Mouse (Mus musculus) heart, postnatal 4 days (tissue): Measurements from ENCODE around the gene Olfr393. TPM values are rescaled to one million over a fixed set of nuclear protein-coding genes. Genes with fewer than 3 reads are reported as not detected.

Source experiments
- DNase-seq: peaks from one replicate; pipeline ENCODE4 v3.0.0; 2021
- total RNA-seq, 2 experiments: library from RNA; stranded (reverse); gene quantifications; 2 replicates each; pipeline ENCODE4 v1.2.3; 2021

Olfr393 gene
- not detected for total RNA-seq

DNA sequence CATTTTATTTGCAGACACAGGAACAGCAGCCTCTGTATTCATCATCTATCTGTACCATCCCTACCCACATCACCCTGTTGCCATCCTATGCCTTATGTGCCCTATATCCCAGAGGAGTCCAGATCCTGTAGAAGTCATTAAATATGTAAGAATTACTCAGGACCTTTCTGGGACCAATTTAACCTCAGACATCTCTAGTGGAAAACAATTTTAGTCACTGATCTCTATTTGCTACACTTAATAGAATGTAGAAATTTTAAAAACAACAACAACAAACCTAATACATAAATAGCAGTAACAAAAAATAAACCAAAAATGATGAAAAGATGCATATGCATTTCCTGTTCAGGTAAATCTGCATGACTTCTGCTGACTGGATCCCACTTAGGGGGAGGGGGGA, at the start of gene Olfr393:
Gene Olfr393, minus strand, starts transcription at position 101 of the 400 bp plus-strand sequence.
- DNase-seq = no peak

DNA sequence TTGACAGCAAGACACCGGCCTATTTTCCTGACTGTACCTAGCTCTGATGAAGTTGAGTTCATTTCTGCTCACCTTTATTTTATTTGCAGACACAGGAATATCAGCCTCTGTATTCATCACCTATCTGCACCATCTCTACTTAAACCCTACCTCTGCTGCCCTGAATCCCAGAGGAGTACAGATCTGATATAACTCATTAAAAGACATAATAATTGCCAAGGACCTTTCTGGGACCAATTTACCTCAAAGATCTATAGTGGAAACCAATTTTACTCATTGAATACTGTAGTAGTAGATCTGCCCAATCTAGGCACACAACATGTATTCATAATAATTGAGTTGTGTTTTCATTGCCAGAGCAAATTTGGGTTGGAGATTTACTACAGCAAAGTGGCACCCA, 39.4 kb upstream of the Olfr393 start, which contains the start of gene Olfr394:
Gene Olfr394, minus strand, starts transcription at position 101 of the 400 bp plus-strand sequence.
- DNase-seq = no peak

DNA sequence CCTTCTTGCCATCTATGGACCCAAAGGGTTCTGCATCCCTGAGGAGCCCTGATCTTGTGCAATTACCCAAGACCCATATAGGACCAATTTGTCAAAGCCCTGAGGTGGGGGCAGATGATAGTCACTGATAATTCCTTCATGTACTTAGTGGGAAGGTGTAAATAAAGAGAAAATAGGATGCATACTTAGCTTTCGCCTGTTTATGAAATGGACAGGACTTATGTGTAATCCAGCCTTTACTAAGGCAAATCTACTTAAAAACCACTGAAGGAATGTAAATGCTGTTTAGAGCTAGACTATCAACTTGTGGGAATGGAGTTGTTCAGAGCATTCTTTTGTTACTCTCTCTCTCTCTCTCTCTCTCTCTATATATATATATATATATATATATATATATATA, 34.3 kb downstream of the Olfr393 start, which contains the start of gene Olfr392:
Gene Olfr392, minus strand, starts transcription at position 101 of the 400 bp plus-strand sequence.
- DNase-seq = no peak

DNA sequence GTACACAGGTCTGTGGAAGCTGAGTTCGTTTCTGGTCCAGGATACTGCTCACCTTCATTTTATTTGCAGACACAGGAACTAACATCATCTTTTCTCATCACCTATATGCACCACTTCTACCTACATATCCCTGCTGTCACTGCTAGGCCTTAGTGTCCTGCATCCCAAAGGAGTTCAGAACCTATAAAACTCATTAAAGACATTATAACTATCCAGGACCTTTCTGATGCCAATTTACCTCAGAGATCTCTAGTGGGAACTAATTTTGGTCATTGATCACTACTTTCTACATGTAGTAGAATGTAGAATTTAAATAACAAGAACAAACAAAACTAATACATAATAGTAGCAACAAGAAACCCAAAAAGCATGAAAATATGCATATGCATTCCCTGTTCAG, 48.3 kb downstream of the Olfr393 start, which contains the start of gene Olfr391-ps:
Gene Olfr391-ps, minus strand, starts transcription at position 101 of the 400 bp plus-strand sequence.
- DNase-seq = no peak

Other genes with a start within 250 kb of the Olfr393 start
- not detected for gene Zfp735, start 162.7 kb downstream of the Olfr393 start, total RNA-seq
- not detected for gene Olfr389, start 70.7 kb downstream of the Olfr393 start, total RNA-seq
- gene Olfr390, start 68.5 kb downstream of the Olfr393 start, total RNA-seq = not detected
- gene Olfr391-ps, start 48.4 kb downstream of the Olfr393 start, total RNA-seq = not detected
- not detected for gene Olfr392, start 34.4 kb downstream of the Olfr393 start, total RNA-seq
- gene Olfr394, start 39.3 kb upstream of the Olfr393 start, total RNA-seq = not detected
- not detected for gene Olfr395, start 57.8 kb upstream of the Olfr393 start, total RNA-seq
- not detected for gene Olfr23, start 85.2 kb upstream of the Olfr393 start, total RNA-seq
- not detected for gene Olfr397, start 109.4 kb upstream of the Olfr393 start, total RNA-seq
- gene Olfr398, start 139.0 kb upstream of the Olfr393 start, total RNA-seq = not detected
- gene Olfr139, start 205.1 kb upstream of the Olfr393 start, total RNA-seq = not detected
- gene Olfr399, start 205.2 kb upstream of the Olfr393 start, total RNA-seq = not detected
- not detected for gene Zfp616, start 218.5 kb upstream of the Olfr393 start, total RNA-seq